Mouse (Mus musculus) lung, postnatal 0 days (tissue): Measurements from ENCODE around the gene Snrpf. TPM values are rescaled to one million over a fixed set of nuclear protein-coding genes. Genes with fewer than 3 reads are reported as not detected.

Experiments used
- ATAC-seq: fragments of 200-750 bp; cut with Nextera tagmentation; 2 replicates; pipeline ENCODE4 v1.8.0; 2017; ENCODE audit warnings: moderate library complexity
- DNase-seq: peaks from one replicate; pipeline ENCODE4 v3.0.0-alpha.2; 2016; ENCODE audit warnings: low spot score
- H3K27ac ChIP-seq: fragments of 300-500 bp; sonication (generic); 2 replicates; pipeline ENCODE4 v1.5.1; 2014; ENCODE audit warnings: antibody characterized with exemption, mild to moderate bottlenecking, low read length, mixed read lengths
- H3K27me3 ChIP-seq: fragments of 300-500 bp; sonication (generic); replicated peaks from 2 replicates; pipeline ENCODE4 v1.6.1; 2014; ENCODE audit warnings: low read length, mixed read lengths; ENCODE audit not compliant: insufficient read depth
- H3K36me3 ChIP-seq: fragments of 300-500 bp; sonication (generic); 2 replicates; pipeline ENCODE4 v1.6.1; 2014; ENCODE audit warnings: low read length, mixed read lengths; ENCODE audit not compliant: insufficient read depth
- H3K4me1 ChIP-seq: fragments of 300-500 bp; sonication (generic); 2 replicates; pipeline ENCODE4 v1.6.1; 2014; ENCODE audit warnings: antibody characterized with exemption, low read depth, low read length, mixed read lengths; ENCODE audit not compliant: insufficient read depth
- H3K4me2 ChIP-seq: fragments of 300-500 bp; sonication (generic); replicated peaks from 2 replicates; pipeline ENCODE4 v1.6.1; 2014; ENCODE audit warnings: low read depth, mild to moderate bottlenecking, low read length, moderate library complexity, mixed read lengths
- H3K4me3 ChIP-seq: fragments of 300-500 bp; sonication (generic); 2 replicates; pipeline ENCODE4 v1.5.1; 2014; ENCODE audit warnings: low read depth, low read length
- H3K9ac ChIP-seq: fragments of 300-500 bp; sonication (generic); replicated peaks from 2 replicates; pipeline ENCODE4 v1.6.1; 2014; ENCODE audit warnings: low read depth, mild to moderate bottlenecking
- H3K9me3 ChIP-seq: fragments of 300-500 bp; sonication (generic); 2 replicates; pipeline ENCODE4 v1.6.1; 2016; ENCODE audit warnings: low read length, mixed read lengths
- CTCF ChIP-seq: IDR thresholded peaks from 2 replicates; pipeline ENCODE4 v1.5.1; 2016; ENCODE audit warnings: antibody characterized with exemption, mild to moderate bottlenecking
- EP300 ChIP-seq: IDR thresholded peaks from 2 replicates; pipeline ENCODE4 v1.6.1; 2016; ENCODE audit warnings: antibody characterized with exemption, mild to moderate bottlenecking, control low read depth
- whole genome bisulfite sequencing: fragments of 180-500 bp; shearing (Covaris S2); extraction: QIAGEN DNeasy Blood & Tissue Kit; methylation state at CpG from one replicate; pipeline ENCODE4 v1.1.7; 2014; 5-methylcytosine and 5-hydroxymethylcytosine counted together
- polyA plus RNA-seq: library from polyadenylated mRNA; unstranded; fragments of >200 nt; fragmentation: Nextera tagmentation; extraction: Ambion mirVana; gene quantifications from 2 replicates; pipeline ENCODE4 v1.2.1, GENCODE M21; 2015

Snrpf gene
- polyA plus RNA-seq = 46.1 and 58.7 TPM in 2 replicates

DNA sequence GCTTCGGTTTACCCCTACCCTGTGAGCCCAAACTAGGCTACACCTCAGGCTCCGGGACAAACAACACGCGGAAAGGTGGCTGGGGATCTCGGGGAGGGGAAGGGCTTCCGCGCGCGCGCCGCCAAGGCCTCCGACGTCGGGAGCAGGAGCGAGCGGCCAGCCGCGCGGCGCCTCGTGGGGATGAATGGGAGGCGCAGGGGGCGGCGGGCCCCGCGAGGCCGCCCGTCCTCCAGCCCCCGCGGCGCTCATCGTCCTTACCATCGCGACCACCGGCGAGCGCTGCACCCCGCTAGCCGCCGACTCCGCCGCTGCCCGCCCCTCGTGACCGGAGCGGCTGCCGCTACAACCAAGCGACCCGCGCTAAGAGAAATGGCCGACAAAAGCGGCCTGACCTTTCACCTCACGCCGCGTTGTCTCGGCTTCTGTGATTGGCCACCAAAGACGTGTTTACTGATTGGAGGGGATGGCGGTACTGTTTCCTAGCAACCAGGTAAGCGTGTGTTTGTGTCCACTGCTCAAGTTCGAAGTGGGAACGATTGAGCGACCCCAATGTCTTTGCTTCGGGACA is at the start of gene Snrpf:
Snrpf (minus strand) TSS at position 426 of the 568 bp plus-strand sequence.
- peak; percentile 96 for ATAC-seq
- Histone ChIP-seq H3K4me3 (peak within 1 kb of the TSS; percentile 72), H3K36me3 (no peaks in the 10 kb centered on the region), H3K4me2 (peak within 1 kb of the TSS; percentile 78), H3K9me3 (no peaks in the 10 kb centered on the region), H3K27ac (peak within 1 kb of the TSS; percentile 66), H3K9ac (peak within 1 kb of the TSS; percentile 60), H3K4me1 (peaks cover 13% of the 10 kb centered on the region; the same call in 1 of the 2 replicates), H3K27me3 (no peaks in the 10 kb centered on the region)
- under 1% methylated on average over 45 of the region's 63 CpGs for WGBS
- TF ChIP-seq CTCF = no peak; the same call in 1 of the 2 replicates
- no peak for TF ChIP-seq EP300
- DNase-seq = peak; percentile 94

DNA sequence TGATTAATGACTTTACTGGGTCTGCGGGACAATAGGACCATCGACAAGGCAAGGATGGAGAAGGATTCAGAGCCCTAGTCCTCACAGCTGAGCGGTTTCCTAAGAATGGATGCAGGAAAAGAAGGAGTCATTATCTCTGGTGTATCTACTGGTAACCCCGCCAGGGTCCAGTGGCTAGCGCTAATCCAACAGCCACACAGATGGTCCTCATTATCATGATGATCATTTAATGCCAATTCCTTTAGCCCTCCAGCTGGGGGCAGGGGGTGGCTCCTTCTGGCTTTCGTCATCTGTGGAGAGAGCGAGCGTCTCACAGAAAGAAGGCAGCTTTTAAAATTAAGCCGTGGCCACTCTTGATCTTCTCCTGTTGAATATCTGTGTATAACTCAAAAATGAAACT is 46.4 kb upstream of the Snrpf start:
- 0 out of 2 replicates have a peak, but pooled peaks cover 3% of the 10 kb centered on the region for H3K27me3 ChIP-seq
- H3K9ac ChIP-seq = no peak overlapping the region
- whole genome bisulfite sequencing = 50% methylated on average over 9 of the region's 9 CpGs
- no peak overlapping the region for H3K4me2 ChIP-seq
- H3K4me1 ChIP-seq = no peaks in the 10 kb centered on the region
- DNase-seq (no peak), ATAC-seq (no peak)
- no peak overlapping the region for H3K27ac ChIP-seq
- no peak for TF ChIP-seq EP300
- TF ChIP-seq CTCF = no peak
- no peak overlapping the region for H3K4me3 ChIP-seq
- H3K36me3 ChIP-seq = no peaks in the 10 kb centered on the region
- no peaks in the 10 kb centered on the region for H3K9me3 ChIP-seq

DNA sequence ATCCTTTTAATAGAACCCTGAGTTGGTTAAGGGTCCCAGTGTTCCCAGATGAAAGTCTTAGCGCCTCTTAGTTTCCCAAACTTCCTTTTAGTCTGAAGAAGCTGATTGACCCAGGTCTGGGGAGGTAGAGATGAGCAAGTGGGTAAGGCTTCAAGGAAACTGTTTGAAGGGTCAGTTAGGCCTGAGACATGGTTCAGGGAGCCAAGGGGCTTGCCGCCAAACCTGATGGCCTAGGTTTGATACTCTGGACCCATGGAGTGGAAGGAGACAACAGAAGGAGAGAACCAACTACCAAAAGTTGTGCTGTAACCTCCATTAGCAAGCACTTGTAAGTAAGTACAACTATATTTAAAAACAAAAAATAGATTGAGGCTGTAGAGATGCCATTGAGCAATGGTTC is 44.5 kb upstream of the Snrpf start:
- ATAC-seq = no peak
- DNase-seq = no peak
- WGBS = 84% methylated on average over 2 of the region's 2 CpGs
- Histone ChIP-seq H3K9me3 (no peaks in the 10 kb centered on the region), H3K27me3 (0 out of 2 replicates have a peak, but pooled peaks cover 3% of the 10 kb centered on the region), H3K36me3 (no peaks in the 10 kb centered on the region), H3K27ac (no peak overlapping the region), H3K4me1 (no peaks in the 10 kb centered on the region), H3K4me3 (no peak overlapping the region), H3K9ac (no peak overlapping the region), H3K4me2 (no peak overlapping the region)
- TF ChIP-seq EP300 (no peak), CTCF (no peak)

DNA sequence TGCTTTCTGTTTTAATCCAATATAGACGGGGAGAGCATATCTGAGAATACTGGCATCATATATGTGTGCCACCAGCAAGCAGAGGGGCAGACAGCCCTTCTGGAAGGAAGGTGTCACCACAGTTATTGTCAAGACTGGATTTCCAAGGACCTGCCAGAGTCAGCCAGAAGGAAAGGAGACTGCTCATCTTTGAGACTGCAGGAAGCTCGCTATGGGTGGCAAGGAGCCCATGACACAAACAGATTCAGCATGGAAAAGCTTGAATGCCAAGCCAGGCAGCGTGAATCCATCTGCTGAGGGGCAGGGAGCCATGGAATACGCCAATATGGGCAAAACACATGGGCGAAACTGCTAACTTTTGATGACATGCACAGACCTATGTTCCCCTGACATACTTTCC is 44.1 kb upstream of the Snrpf start:
- Histone ChIP-seq H3K4me2 (no peak overlapping the region), H3K36me3 (no peaks in the 10 kb centered on the region), H3K9me3 (no peaks in the 10 kb centered on the region), H3K4me1 (no peaks in the 10 kb centered on the region), H3K27ac (no peak overlapping the region), H3K4me3 (no peak overlapping the region), H3K27me3 (0 out of 2 replicates have a peak, but pooled peaks cover 3% of the 10 kb centered on the region), H3K9ac (no peak overlapping the region)
- DNase-seq (no peak), ATAC-seq (no peak)
- WGBS = 87% methylated on average over 5 of the region's 5 CpGs
- TF ChIP-seq CTCF (no peak), EP300 (no peak)

DNA sequence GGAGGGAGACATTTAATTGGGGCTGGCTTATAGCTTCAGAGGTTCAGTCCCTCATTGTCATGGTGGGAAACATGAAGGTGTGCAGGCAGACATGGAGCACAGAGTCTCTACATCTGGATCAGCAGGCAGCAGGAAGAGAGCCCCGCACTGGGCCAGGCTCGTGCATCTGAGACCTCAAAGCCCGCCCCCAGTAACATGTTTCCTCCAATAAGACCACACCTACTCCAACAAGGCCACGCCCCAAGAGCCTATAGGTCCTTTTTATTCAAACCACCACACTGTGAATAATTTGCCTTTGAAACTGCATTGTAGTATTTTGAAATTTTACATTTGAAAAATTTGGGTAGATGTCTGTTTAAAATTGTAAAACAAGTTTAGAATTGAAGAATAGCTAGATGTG is 42.6 kb upstream of the Snrpf start:
- TF ChIP-seq CTCF = no peak
- TF ChIP-seq EP300 = no peak
- no peak overlapping the region for H3K4me3 ChIP-seq
- ATAC-seq = no peak
- 0 out of 2 replicates have a peak, but pooled peaks cover 3% of the 10 kb centered on the region for H3K27me3 ChIP-seq
- WGBS = 56% methylated on average over 4 of the region's 4 CpGs
- H3K27ac ChIP-seq = no peak overlapping the region
- no peaks in the 10 kb centered on the region for H3K36me3 ChIP-seq
- no peak overlapping the region for H3K4me2 ChIP-seq
- DNase-seq = no peak
- no peaks in the 10 kb centered on the region for H3K9me3 ChIP-seq
- no peak overlapping the region for H3K9ac ChIP-seq
- H3K4me1 ChIP-seq = no peaks in the 10 kb centered on the region

DNA sequence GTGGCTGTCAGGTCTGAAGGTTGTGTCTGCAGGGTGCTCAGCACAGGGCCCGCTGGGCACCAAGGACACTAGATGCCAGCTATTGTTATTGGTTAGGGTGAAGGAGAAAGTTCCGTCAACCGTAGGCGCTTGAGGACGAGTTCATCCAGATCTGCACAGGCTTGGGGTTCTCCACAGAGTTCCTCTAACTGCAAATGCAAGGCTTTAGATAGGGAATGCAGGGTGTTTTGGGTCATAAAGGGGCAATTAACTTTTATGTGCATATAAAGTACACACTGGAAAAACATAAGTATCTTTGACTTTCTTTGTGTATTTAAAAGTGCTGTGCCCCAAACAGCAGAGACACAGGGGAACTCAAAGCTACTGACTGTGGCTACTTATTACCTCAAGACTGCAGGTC is 40.8 kb upstream of the Snrpf start:
- no peak overlapping the region for H3K4me2 ChIP-seq
- 90% methylated on average over 5 of the region's 5 CpGs for WGBS
- no peak overlapping the region for H3K9ac ChIP-seq
- no peak for ATAC-seq
- H3K27me3 ChIP-seq = no peaks in the 10 kb centered on the region
- no peaks in the 10 kb centered on the region for H3K36me3 ChIP-seq
- H3K9me3 ChIP-seq = no peaks in the 10 kb centered on the region
- DNase-seq = no peak
- TF ChIP-seq EP300 = no peak
- no peak for TF ChIP-seq CTCF
- H3K4me1 ChIP-seq = no peaks in the 10 kb centered on the region
- no peak overlapping the region for H3K27ac ChIP-seq
- H3K4me3 ChIP-seq = no peak overlapping the region
